In the genomic region with DNA sequence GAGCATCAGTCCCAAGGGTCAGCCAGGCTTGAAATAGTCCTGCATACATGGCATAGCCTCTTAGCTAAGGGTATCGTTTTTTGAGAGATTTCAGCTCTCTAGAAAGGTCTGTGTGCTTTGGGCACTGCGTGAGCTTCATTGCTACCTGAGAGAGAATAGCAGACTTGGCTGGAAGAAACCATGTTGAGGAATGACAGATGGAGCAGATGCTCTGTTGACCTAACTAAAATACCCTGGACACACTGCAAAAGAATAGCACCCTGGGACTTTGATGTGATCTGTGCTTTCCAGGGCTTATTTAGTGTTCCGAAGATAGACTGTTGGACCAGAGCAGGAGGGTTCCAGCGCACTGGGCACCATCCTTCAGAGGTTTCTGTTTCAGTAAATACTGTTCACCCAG, we compare ENCODE assay signal across 17 mouse cellular contexts. TPM values are rescaled to one million over a fixed set of nuclear protein-coding genes. Genes with fewer than 3 reads are reported as not detected.
DNase-seq lines count a peak whose midpoint lies in the region; ATAC-seq lines count a peak whose summit lies in the region.
"Had no signal": no experiment of that assay in that cellular context is flagged by ENCODE, and none has a peak within 500 bp of the region (broad histone marks: within the 10 kb centered on the region; RNA-seq: fewer than 3 reads in every experiment).

No protein-coding gene starts in this region.

- H3K27ac ChIP-seq in hindbrain, embryonic 14.5 days: peak overlapping the region; percentile 47; the same call in 1 of the 2 replicates
- no peak overlapping the region for H3K27ac ChIP-seq in hindbrain, embryonic 11.5 days (ENCODE audit: low read depth, low read length)
- H3K27ac ChIP-seq: embryonic facial prominence, embryonic 13.5 days; heart, embryonic 10.5 days; hindbrain, embryonic 15.5 days had no signal

- H3K9me3 ChIP-seq in hindbrain, embryonic 14.5 days (ENCODE audit: control insufficient read depth, low read length): no peaks in the 10 kb centered on the region
- no peaks in the 10 kb centered on the region for H3K9me3 ChIP-seq in hindbrain, embryonic 11.5 days (ENCODE audit: control insufficient read depth, low read length)
- H3K9me3 ChIP-seq: embryonic facial prominence, embryonic 13.5 days; heart, embryonic 10.5 days; hindbrain, embryonic 15.5 days had no signal

- H3K9ac ChIP-seq in hindbrain, embryonic 14.5 days: no peak overlapping the region
- H3K9ac ChIP-seq in hindbrain, embryonic 11.5 days (ENCODE audit: low read depth, low read length): no peak overlapping the region
- H3K9ac ChIP-seq: embryonic facial prominence, embryonic 13.5 days; hindbrain, embryonic 15.5 days had no signal

- no peaks in the 10 kb centered on the region for H3K27me3 ChIP-seq in hindbrain, embryonic 14.5 days (ENCODE audit: control insufficient read depth, insufficient read depth, low read length)
- no peaks in the 10 kb centered on the region for H3K27me3 ChIP-seq in hindbrain, embryonic 11.5 days (ENCODE audit: control insufficient read depth, insufficient read depth, low read length)
- H3K27me3 ChIP-seq: embryonic facial prominence, embryonic 13.5 days; hindbrain, embryonic 15.5 days had no signal

- H3K4me2 ChIP-seq in hindbrain, embryonic 14.5 days (replicated peaks): no peak overlapping the region
- no peak overlapping the region for H3K4me2 ChIP-seq in hindbrain, embryonic 11.5 days (replicated peaks; ENCODE audit: low read depth, low read length)
- H3K4me2 ChIP-seq: embryonic facial prominence, embryonic 13.5 days; hindbrain, embryonic 15.5 days had no signal

- no peak for ATAC-seq in hindbrain, embryonic 14.5 days (ENCODE audit: low FRiP score)
- no peak for ATAC-seq in hindbrain, embryonic 11.5 days (ENCODE audit: low FRiP score)
- ATAC-seq: forebrain, embryonic 14.5 days; intestine, postnatal 0 days had no signal

- no peaks in the 10 kb centered on the region for H3K36me3 ChIP-seq in hindbrain, embryonic 14.5 days (replicated peaks; ENCODE audit: control insufficient read depth, insufficient read depth)
- no peaks in the 10 kb centered on the region for H3K36me3 ChIP-seq in hindbrain, embryonic 11.5 days (ENCODE audit: control insufficient read depth, insufficient read depth, low read length)
- H3K36me3 ChIP-seq: embryonic facial prominence, embryonic 13.5 days; heart, embryonic 10.5 days; hindbrain, embryonic 15.5 days had no signal

- WGBS in hindbrain, embryonic 14.5 days: 80% methylated on average over 4 of the region's 4 CpGs
- 80% methylated on average over 4 of the region's 4 CpGs for WGBS in hindbrain, embryonic 11.5 days

- intact Hi-C loops in heart, postnatal 36 days (cut with DNase I): no loop called here

- no peaks in the 10 kb centered on the region for H3K4me1 ChIP-seq in hindbrain, embryonic 14.5 days (replicated peaks; ENCODE audit: control insufficient read depth, insufficient read depth, low read length)
- H3K4me1 ChIP-seq in hindbrain, embryonic 11.5 days (replicated peaks; ENCODE audit: control insufficient read depth, insufficient read depth, low read length): no peaks in the 10 kb centered on the region
- H3K4me1 ChIP-seq: embryonic facial prominence, embryonic 13.5 days; heart, embryonic 10.5 days; hindbrain, embryonic 15.5 days had no signal

- no peak for DNase-seq in hindbrain, embryonic 14.5 days (ENCODE audit: low spot score)
- DNase-seq in hindbrain, embryonic 11.5 days (ENCODE audit: low spot score): no peak
- peak; percentile 21 to 27 for DNase-seq in cerebellum, adult 18-20 months
- peak; percentile 23 for DNase-seq in cerebellum, adult 9-11 months
- DNase-seq in cerebellum, postnatal 36 days: peak; percentile 11 to 28
- no peak for DNase-seq in heart, postnatal 36 days
- DNase-seq in kidney, postnatal 14 days: no peak
- no peak for DNase-seq in heart, adult 9 months (ENCODE audit: low spot score in 2 of 2)
- DNase-seq: adrenal gland, postnatal 10 days; gastrocnemius, postnatal 36 days; heart, adult 11 months; heart, postnatal 10 days had no signal

- H3K4me3 ChIP-seq in hindbrain, embryonic 14.5 days (replicated peaks; ENCODE audit: low read length): no peak overlapping the region
- no peak overlapping the region for H3K4me3 ChIP-seq in hindbrain, embryonic 11.5 days (ENCODE audit: low read depth, low read length)
- H3K4me3 ChIP-seq: embryonic facial prominence, embryonic 13.5 days; heart, embryonic 10.5 days; hindbrain, embryonic 15.5 days had no signal

RNA-seq across cellular contexts. Expression of gene Kif16b, which starts 29.1 kb away (rescaled TPM):
- 3.5 and 4.5 TPM in 2 replicates for polyA plus RNA-seq in hindbrain, embryonic 14.5 days (2014; fragmentation: Nextera tagmentation; extraction: Ambion mirVana)
- polyA plus RNA-seq in hindbrain, embryonic 11.5 days (2014; fragmentation: Nextera tagmentation; extraction: Ambion mirVana): 6.4 and 6.7 TPM in 2 replicates
- 10 to 100 TPM; 32.7 to 33.5 TPM for total RNA-seq in heart, postnatal 36 days (2021)

Comparison
In these comparisons a context has a peak if more than half of its experiments do, and no peak if none do; other contexts are left out.
1. DNase-seq: peak in cerebellum, adult 18-20 months (2 of 2), cerebellum, adult 9-11 months (single experiment) and cerebellum, postnatal 36 days (2 of 2); none in hindbrain, embryonic 14.5 days (single experiment), hindbrain, embryonic 11.5 days (single experiment), heart, postnatal 36 days (0 of 2), kidney, postnatal 14 days (single experiment) and heart, adult 9 months (0 of 2).